Mouse (Mus musculus) bone marrow macrophage, adult 2 months (primary cell): ENCODE results near the gene Tmtc4. TPM values are rescaled to one million over a fixed set of nuclear protein-coding genes. Genes with fewer than 3 reads are reported as not detected.
A peak's percentile ranks its signal among the peaks of the same experiment; 100 is the strongest.

ENCODE experiments used
- H3K27ac ChIP-seq: 2 replicates; pipeline ENCODE4 v1.5.1; 2012; ENCODE audit warnings: low read depth, low read length; ENCODE audit not compliant: insufficient read depth
- H3K4me1 ChIP-seq: 2 replicates; pipeline ENCODE4 v1.6.1; 2012; ENCODE audit warnings: low read length; ENCODE audit not compliant: control insufficient read depth, insufficient read depth
- H3K4me3 ChIP-seq: 2 replicates; pipeline ENCODE4 v1.5.1; 2012; ENCODE audit warnings: mild to moderate bottlenecking, low read length, moderate library complexity; ENCODE audit not compliant: insufficient read depth
- CTCF ChIP-seq: IDR thresholded peaks from 2 replicates; pipeline ENCODE4 v1.5.1; 2012; ENCODE audit warnings: low read depth, mild to moderate bottlenecking, low read length, moderate library complexity
- POLR2A ChIP-seq: IDR thresholded peaks from 2 replicates; pipeline ENCODE4 v1.6.1; 2012; ENCODE audit warnings: mild to moderate bottlenecking, low read depth, low read length, borderline replicate concordance
- polyA plus RNA-seq: library from polyadenylated mRNA; stranded (reverse); fragments of >200 nt; gene quantifications from 2 replicates; pipeline ENCODE4 v1.2.4, GENCODE M21; 2012; ENCODE audit not compliant: missing spikeins, insufficient read depth, insufficient read length

Gene Tmtc4
- polyA plus RNA-seq, 1 experiment = 6.7 TPM

DNA sequence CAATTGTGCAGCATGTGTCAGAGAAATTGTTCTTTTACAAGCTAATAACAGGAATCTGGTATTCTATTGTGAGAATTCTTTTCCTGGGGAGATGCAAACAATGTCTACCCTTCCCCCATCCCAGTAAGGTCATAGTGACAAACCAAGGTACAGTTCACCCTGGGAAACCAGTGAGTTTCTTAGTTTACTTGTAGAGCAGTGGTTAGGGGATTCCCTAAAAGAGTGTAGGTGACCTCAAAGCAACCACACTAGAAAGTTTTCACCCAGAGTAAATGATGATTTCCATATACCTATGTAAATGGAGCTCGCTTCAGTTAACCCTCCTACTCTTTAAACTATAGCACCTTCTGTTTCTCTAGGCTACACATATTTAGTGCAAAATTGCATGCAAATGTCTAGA lies 13.6 kb upstream of the Tmtc4 start:
- no peaks in the 10 kb centered on the region for H3K4me1 ChIP-seq
- H3K4me3 ChIP-seq = no peak overlapping the region
- TF ChIP-seq POLR2A (no peak), CTCF (no peak)
- no peak overlapping the region for H3K27ac ChIP-seq

DNA sequence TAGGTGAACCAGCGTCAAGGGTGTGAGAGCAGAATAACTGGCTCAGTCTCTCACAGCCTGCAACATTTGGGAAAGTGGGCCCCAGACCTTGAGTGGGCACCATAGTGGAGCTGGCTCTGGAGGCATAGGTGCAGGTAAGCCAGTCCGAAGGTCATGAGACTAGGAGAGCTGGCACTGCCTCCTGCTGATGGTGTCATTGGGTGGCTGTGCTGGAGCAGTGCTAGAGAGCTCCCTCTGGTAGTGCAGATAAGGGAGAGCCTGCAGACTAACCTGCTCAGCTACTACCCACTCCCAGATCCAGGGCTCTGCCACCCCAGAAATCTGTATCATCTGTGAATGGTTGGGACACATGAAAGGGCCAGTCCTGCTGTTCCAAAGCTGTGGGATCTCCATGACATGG lies 10.1 kb upstream of the Tmtc4 start:
- no peaks in the 10 kb centered on the region for H3K4me1 ChIP-seq
- H3K27ac ChIP-seq = no peak overlapping the region
- H3K4me3 ChIP-seq = no peak overlapping the region
- TF ChIP-seq POLR2A = no peak
- TF ChIP-seq CTCF = no peak

- Histone ChIP-seq H3K4me3 (no peak overlapping the region), H3K27ac (no peak overlapping the region), H3K4me1 (no peaks in the 10 kb centered on the region)
- TF ChIP-seq CTCF (no peak), POLR2A (no peak)
Observed at GRCm38 (mm10) chr14:122992937-122993336, 9.1 kb upstream of the Tmtc4 start.

DNA sequence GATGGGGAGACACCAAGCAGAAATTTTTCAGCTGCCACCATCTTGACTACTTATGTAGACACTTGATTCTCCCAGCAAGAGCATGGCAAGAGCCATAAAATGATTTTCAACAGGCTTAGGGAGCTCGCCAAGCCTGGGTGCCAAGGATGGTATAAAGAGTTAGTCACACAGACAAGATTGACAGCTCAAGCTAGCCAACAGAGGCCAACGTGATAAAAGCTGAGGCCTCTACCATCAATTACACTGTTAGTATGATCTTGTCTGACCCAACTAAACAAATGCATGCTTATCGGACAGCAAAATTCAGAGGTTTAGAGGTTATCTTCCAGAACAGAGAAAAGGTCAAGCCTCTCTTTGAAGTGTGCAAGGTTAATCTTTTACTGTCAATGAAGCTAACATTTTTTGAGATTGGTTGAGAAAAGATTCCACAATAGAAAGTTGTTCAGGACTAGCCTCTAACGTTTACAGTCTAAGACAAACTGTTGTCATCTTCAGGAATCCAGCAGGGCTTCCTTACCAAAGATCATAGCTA lies 6.8 kb upstream of the Tmtc4 start:
- TF ChIP-seq POLR2A (no peak), CTCF (no peak)
- no peaks in the 10 kb centered on the region for H3K4me1 ChIP-seq
- no peak overlapping the region for H3K4me3 ChIP-seq
- no peak overlapping the region for H3K27ac ChIP-seq

DNA sequence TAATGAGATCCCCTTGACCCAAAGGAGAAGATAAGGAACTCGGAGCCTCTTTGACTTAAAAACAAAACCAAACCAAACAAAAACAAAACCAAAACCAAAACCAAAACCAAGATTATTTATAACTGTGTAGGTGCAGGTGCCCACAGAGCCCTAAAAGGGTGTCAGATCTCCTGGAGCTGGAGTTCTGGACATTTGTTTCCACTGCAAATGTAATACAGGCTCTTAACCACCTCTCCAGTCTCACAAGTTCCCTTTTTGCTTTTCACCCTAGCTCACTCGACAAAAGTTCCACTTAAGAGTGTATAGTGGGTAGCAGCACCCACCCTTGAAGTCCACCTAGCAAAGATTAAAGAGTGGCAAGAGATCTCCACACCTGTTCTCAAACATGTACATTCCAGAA lies 2.6 kb upstream of the Tmtc4 start:
- H3K4me3 ChIP-seq = no peak overlapping the region
- TF ChIP-seq POLR2A (no peak), CTCF (no peak)

GRCm38 (mm10) chr14:122982571-122983225 lies 1.1 kb downstream of the Tmtc4 start:
- Histone ChIP-seq H3K4me1 (peaks cover 6% of the 10 kb centered on the region; the same call in 1 of the 2 replicates), H3K4me3 (peak overlapping the region; percentile 84), H3K27ac (no peak overlapping the region)
- TF ChIP-seq CTCF (no peak), POLR2A (no peak)

More for the DNA sequence above, 2.6 kb upstream of the Tmtc4 start:
- no peaks in the 10 kb centered on the region for H3K4me1 ChIP-seq
- no peak overlapping the region for H3K27ac ChIP-seq

DNA sequence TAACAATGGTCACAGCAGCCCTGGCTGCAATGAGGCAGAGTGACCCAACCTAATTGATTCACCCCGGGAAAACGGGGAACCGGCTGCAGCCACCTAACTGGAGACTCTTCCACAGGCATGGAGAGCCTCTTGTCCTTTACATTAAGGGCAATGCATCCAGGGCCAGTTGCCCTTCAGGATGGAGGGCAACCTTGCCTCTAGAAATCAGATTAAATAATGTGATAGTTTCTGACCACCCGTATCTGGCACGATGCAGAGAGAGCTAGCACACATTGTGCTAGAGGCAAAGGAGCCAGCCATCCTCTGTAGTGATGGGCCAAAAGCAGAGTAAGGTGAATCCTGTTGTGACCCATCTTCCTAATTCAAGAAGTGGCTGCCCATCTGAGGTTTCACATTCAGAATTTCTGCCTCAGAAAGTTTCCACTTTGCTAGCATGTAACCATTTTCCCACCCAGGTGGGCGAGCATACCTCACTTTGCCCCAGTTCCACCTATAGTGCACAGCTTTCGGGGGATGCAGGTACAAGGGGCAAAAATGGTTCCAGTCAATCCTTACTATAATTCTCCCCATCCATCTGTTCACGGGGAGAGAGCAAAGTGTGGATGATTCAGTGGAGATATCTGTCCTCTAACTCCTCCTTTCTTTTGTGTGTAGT lies 1.9 kb downstream of the Tmtc4 start:
- Histone ChIP-seq H3K27ac (no peak overlapping the region), H3K4me1 (peaks cover 6% of the 10 kb centered on the region; the same call in 1 of the 2 replicates), H3K4me3 (peak overlapping the region; percentile 84)
- TF ChIP-seq POLR2A (no peak), CTCF (no peak)

- Histone ChIP-seq H3K4me3 (no peak overlapping the region), H3K27ac (no peak overlapping the region)
- no peak for TF ChIP-seq POLR2A
- no peak for TF ChIP-seq CTCF
Observed at GRCm38 (mm10) chr14:122978871-122979270, 5.0 kb downstream of the Tmtc4 start.

DNA sequence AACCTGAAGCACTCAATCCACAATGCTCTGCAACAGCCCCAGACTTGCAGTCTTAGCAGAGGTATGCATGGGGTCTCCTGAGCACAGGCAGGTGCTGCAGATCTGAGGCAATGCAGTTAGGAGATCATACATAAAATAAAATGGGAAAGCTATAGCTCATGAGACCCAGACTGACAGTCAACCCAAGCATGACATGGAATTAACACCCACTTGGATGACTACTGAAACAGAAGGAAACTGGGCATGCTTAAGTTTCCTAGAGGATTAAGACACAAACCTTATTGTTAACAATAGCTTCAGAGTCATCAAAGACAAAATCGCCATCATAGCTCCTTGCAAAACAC lies 6.1 kb downstream of the Tmtc4 start:
- H3K4me1 ChIP-seq = peaks cover 6% of the 10 kb centered on the region; the same call in 1 of the 2 replicates
- no peak for TF ChIP-seq CTCF
- no peak for TF ChIP-seq POLR2A
- H3K4me3 ChIP-seq = no peak overlapping the region
- no peak overlapping the region for H3K27ac ChIP-seq

More at GRCm38 (mm10) chr14:122978871-122979270, 5.0 kb downstream of the Tmtc4 start:
- H3K4me1 ChIP-seq = peaks cover 6% of the 10 kb centered on the region; the same call in 1 of the 2 replicates
